Mouse (Mus musculus) cerebellum, adult (tissue): ENCODE measurements around the gene Il15.

Experiments used
- ATAC-seq: cut with Nextera tagmentation; 2 replicates; pipeline ENCODE4 v1.9.2; 2017; ENCODE audit warnings: mild to moderate bottlenecking, moderate library complexity, mixed read lengths; ENCODE audit not compliant: insufficient number of reproducible peaks, low FRiP score, low TSS enrichment

The Il15 gene

DNA sequence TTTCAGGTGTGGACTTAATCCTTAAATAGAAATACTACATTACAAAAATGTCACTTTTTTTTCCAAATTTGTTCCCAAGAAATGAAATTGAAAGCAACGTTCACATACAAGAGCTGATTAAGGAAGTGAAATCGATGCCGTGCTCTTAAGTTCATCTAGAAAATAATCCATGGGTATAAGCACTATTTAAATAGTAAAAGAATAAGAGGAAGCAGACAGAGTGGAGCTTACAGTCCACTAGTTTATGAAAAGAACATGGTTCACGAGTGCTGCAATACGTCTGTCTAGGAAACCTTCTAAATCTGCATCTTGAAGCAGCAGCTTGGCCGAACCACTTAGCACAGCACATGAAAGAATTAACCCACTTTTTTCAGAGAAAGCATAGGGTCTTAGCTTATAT lies 32.4 kb downstream of the Il15 start:
- no peak for ATAC-seq

DNA sequence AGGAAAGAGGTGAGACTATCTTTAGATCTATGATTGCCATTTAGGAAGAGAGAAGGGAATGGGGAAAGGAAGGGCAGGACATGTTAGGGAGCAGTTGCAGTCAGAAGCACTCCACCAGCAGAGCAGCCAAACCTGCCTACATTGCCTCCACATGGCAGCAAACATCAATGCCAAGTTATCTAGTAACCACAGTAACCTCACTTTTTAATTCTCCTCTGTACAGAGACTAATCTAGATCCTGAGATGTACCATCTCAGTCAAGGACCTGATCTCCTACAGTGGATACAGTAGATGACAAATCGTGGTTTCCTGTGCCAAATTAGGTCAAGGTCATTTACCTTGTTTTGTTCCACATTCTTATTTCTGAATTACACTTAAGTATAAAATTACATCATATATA lies 42.0 kb downstream of the Il15 start:
- ATAC-seq: no peak

- peak; percentile 61 for ATAC-seq
Observed at GRCm38 (mm10) chr8:82356091-82356490, 46.9 kb downstream of the Il15 start.

- no peak for ATAC-seq
Observed at GRCm38 (mm10) chr8:82351268-82351943, 51.6 kb downstream of the Il15 start.

GRCm38 (mm10) chr8:82349299-82349698 lies 53.7 kb downstream of the Il15 start:
- no peak for ATAC-seq

DNA sequence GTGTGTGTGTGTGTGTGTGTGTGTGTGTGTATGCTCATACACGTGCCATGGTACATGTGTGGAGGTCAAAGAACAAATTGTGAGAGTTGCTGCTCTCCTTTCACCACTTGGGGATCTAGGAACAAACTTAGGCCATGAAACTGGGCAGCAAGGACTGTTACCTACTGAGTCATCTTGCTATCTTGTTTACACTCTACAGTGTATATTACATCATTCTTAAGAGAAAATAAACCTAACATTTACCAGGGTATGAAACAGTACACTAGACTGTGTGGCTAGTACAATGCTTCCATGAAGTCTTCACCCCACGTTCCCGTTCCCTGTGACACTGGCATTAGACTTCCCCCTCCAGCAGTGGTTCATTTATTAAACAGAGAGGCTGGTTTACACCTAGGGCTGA lies 56.5 kb downstream of the Il15 start:
- no peak for ATAC-seq

DNA sequence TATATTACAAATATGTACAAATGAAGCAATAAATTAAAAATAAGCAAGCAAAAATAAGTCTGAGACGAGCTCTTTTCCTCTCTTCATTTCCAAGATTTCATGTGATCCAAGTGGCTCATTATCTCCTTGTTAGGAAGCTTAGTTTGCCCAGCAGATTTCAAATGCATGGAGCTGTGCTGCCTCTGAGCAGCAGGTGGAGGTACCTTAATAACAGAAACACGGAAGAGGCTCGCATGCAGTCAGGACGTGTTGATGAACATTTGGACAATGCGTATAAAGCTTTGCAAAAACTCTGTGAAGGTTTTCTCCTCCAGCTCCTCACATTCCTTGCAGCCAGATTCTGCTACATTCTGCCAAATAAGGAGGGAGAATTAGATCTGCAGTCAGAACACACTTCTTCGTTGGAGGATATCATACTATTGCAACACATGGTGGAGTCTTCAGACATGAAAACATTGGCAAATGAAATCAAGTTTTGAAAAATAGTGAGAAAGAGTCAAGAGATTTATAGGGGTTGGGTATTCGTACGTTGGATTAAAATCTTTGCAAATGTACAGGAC lies 71.3 kb downstream of the Il15 start:
- no peak for ATAC-seq

DNA sequence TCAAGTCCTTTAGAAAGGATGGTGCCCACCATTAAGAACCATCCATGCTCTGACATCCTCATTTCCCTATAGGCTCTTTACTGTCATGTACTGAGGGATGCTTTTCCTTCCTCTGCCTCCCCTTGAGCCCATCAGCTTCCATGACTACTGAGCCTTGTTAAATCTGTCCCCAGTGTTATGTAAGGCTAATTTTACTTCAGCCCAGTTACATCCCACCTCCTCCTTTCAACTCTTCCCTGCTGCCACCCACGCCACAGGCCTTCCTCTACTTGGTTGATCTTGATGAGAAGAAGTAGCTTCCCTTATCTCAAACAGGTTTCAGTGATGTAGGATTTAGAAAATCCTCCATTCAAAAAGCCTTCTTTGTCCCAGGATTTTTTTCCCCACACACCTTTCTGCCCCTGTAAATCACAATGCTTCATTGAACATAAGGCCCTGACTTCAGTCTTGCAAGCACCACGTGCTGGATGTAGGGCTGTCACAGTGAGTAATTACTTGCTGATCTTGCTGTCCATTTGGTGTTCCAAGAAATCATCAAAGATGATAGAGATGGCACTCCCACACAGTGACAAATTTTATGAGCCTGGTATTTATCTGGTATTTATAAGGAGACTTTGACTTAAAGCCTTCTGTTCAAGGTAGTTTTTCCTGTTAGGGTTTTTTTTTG lies 74.9 kb downstream of the Il15 start:
- no peak for ATAC-seq

DNA sequence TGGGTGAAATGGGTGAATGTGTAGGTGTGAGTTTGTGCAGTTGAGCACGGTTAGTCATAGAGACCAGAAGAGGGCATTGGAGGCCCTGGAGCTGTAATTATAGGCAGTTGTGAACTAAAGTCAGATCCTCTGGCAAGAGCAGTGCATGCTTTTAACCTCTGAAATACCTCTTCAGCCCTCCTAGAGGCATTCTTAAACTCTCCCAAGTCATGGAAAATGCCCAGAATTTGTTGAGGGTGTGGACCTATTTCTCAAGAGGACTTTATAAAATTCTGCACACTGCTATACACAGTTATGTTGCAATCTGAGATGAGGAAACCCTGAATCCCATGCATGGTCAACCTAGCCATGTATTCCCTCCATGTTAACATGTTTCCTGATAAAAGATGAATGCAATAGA lies 77.0 kb downstream of the Il15 start:
- ATAC-seq: no peak

- no peak for ATAC-seq
Observed at GRCm38 (mm10) chr8:82325586-82325985, 77.4 kb downstream of the Il15 start.

DNA sequence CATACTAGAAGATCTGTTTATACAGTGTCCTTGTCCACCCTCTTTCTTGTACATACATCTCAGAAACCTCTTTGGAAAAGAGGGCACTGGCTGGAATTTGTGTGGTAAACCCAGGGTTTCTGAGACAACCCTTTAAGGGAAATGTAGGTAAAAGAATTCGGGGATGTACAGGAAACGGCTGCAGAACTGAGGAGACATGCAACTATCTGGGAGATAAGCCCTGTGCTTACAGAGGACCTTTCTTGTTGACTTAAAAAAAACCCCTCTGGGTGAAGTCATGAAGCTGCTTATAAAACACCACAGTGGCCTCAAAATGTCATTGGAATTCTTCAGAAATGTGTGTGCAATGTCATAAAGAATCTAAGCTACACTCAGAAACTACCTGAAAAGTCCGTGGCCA lies 85.6 kb downstream of the Il15 start:
- no peak for ATAC-seq

DNA sequence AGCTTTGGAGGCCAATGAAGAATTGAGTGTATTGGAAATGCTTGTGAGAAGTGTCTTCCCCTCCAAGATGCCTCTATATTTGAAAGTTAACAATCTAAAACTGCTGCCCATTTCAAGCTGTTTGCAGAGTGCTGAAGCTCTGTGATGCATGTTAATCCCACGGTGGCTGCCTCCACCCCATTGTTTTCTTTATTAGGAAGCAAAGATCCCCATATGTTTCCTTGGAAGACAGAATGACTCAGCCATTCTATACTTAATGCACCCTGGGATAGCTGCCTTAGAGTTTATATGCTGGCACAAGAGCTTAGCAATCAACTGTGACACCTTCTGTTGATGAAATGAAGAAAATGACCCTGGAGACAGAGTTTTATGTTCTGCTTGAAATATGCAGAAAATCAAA lies 96.6 kb downstream of the Il15 start:
- peak; percentile 40; the same call in 1 of the 2 replicates for ATAC-seq

- ATAC-seq: no peak
Observed at GRCm38 (mm10) chr8:82296256-82296655, 106.8 kb downstream of the Il15 start.

DNA sequence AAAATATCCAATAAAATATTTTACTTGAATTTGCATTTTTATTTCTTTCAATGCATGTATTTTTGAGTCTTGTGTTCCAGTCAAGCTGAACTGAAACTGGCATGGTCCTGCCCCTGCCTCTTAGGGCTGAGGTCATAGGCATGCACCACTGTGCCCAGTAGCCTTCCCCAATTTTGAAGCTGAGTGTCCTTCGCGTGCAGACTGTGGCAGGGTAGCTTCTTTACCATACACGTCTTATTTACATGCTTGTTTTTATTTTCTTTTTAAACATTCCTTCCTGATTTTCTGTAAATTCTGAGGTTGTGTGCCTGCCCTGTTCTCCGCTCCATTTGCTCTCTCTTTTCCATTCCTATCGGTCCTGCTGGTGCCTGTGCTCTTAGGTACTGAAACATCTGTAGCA lies 111.4 kb downstream of the Il15 start:
- ATAC-seq: no peak

DNA sequence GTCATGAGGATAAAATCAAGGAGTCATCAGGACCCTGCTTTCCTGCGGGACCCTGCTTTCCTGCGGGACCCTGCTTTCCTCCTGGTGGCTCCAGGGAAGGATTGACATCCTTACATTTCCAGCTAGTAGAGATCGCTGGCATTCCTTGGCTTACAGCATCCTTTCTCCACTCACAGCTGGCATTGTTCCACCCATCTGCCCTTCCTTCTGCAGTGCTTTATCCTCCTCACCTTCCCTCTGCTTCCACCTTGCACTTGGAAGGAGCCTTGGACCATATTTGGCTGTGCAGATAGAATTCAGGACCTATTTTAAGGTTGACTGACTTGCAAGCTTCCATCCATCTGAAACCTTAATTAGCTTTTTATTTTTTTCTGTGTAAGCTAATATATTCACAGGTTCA lies 117.2 kb downstream of the Il15 start:
- ATAC-seq: peak; percentile 86

GRCm38 (mm10) chr8:82281995-82282394 lies 121.0 kb downstream of the Il15 start:
- no peak for ATAC-seq
